Mouse (Mus musculus): ENCODE results near the gene Rin3. TPM values are rescaled to one million over a fixed set of nuclear protein-coding genes. Genes with fewer than 3 reads are reported as not detected.

Rin3 gene
- polyA plus RNA-seq, 1 experiment from 2014 or later: 1.9 TPM

DNA sequence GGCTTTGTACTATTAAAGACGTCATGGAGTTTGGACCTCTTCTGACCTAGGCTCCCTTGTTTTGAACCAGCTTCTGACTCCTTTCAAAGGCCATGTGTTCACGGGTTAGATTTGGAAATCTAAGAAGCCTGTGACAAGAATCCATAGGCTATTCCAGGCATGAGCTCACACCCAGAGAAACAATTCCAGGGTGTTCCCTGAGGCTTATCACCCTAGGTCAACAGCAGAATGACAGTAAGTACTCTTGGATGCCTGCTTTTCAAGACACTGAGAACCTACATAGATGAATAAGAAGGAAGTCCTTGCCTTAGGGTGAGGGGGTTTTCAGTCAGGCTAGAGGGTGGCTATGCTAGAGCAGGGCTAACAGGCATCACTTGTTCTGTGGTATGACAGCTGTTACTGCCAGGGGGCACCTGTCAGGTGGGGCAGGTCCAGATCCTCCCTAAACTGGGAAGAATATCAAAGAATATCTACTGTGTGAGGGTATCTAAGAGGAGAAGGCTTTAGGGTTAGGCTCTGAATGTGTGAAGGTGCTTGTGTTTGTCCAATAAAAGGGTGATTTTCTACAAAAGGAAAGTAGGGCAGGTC is 44.0 kb downstream of the Rin3 start:
- H3K4me2 ChIP-seq (ENCODE audit: low read length): no peak overlapping the region
- WGBS: 87% methylated on average over 2 of the region's 2 CpGs
- no peak for DNase-seq (ENCODE audit: low spot score)

DNA sequence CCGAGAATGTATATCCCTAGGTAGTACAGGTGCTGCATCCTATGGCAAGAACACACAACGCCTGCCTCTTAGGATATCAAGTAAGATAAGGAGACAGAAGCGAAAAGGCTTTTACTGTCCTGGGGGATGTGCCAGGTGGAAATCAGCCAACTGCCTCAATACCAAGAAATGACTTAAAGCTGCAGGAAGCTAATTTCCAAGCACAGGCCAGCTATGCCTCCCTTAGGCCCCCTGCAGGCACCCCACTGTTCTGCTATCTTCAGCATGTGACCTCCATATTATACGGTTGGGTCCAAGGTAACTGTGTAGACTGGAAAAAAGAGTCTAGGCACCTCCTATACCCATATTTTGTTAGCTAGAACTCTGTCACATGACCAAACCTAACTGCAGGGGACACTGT is 44.7 kb downstream of the Rin3 start:
- H3K9ac ChIP-seq (ENCODE audit: low read length): no peak overlapping the region
- ATAC-seq: no peak
- H3K4me1 ChIP-seq (ENCODE audit: control insufficient read depth, insufficient read depth, low read length): peaks cover 3% of the 10 kb centered on the region; the same call in 1 of the 2 replicates
- H3K4me3 ChIP-seq (ENCODE audit: low read depth, low read length): no peak overlapping the region
- no peak overlapping the region for H3K4me2 ChIP-seq (ENCODE audit: low read length)
- no peaks in the 10 kb centered on the region for H3K27me3 ChIP-seq (replicated peaks; ENCODE audit: control insufficient read depth, insufficient read depth, low read length)
- no peaks in the 10 kb centered on the region for H3K9me3 ChIP-seq (replicated peaks; ENCODE audit: control insufficient read depth, low read length)
- H3K36me3 ChIP-seq (ENCODE audit: control insufficient read depth, insufficient read depth, low read length): no peaks in the 10 kb centered on the region
- DNase-seq (ENCODE audit: low spot score): peak; percentile 60
- no peak overlapping the region for H3K27ac ChIP-seq (ENCODE audit: low read depth, low read length)
- WGBS: 74% methylated on average over 4 of the region's 4 CpGs

More for the DNA sequence above, 44.0 kb downstream of the Rin3 start:
- no peaks in the 10 kb centered on the region for H3K36me3 ChIP-seq (ENCODE audit: control insufficient read depth, insufficient read depth, low read length)
- H3K4me3 ChIP-seq (ENCODE audit: low read depth, low read length): no peak overlapping the region
- no peaks in the 10 kb centered on the region for H3K9me3 ChIP-seq (replicated peaks; ENCODE audit: control insufficient read depth, low read length)
- H3K4me1 ChIP-seq (ENCODE audit: control insufficient read depth, insufficient read depth, low read length): peaks cover 3% of the 10 kb centered on the region; the same call in 1 of the 2 replicates
- H3K27me3 ChIP-seq (replicated peaks; ENCODE audit: control insufficient read depth, insufficient read depth, low read length): no peaks in the 10 kb centered on the region
- no peak overlapping the region for H3K27ac ChIP-seq (ENCODE audit: low read depth, low read length)
- no peak for ATAC-seq
- no peak overlapping the region for H3K9ac ChIP-seq (ENCODE audit: low read length)

DNA sequence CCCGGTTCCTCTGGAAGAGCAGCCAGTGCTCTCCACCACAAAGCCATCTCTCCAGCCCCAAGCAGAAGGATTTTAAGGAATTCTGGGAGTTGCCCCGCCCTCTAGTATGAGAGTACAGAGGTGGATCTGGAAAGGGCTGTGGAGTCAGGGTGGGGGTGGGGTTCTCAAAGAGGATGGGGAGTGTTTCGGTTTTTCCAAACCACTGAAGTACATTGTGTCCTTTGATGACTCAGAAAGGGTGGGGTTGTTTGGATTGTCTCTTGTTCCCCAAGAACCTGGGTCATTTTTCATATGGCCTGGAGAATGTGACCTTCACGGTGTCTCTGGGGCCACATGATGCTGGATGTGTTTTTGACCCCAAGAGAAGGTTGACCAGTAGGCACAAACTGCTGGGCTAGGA is 45.2 kb downstream of the Rin3 start:
- Histone ChIP-seq H3K4me1 (ENCODE audit: control insufficient read depth, insufficient read depth, low read length) (peaks cover 3% of the 10 kb centered on the region; the same call in 1 of the 2 replicates), H3K9ac (ENCODE audit: low read length) (no peak overlapping the region), H3K27ac (ENCODE audit: low read depth, low read length) (no peak overlapping the region), H3K4me2 (ENCODE audit: low read length) (no peak overlapping the region), H3K9me3 (replicated peaks; ENCODE audit: control insufficient read depth, low read length) (no peaks in the 10 kb centered on the region), H3K27me3 (replicated peaks; ENCODE audit: control insufficient read depth, insufficient read depth, low read length) (no peaks in the 10 kb centered on the region), H3K36me3 (ENCODE audit: control insufficient read depth, insufficient read depth, low read length) (no peaks in the 10 kb centered on the region), H3K4me3 (ENCODE audit: low read depth, low read length) (no peak overlapping the region)
- ATAC-seq: no peak
- DNase-seq (ENCODE audit: low spot score): no peak
- WGBS: 84% methylated on average over 4 of the region's 4 CpGs

DNA sequence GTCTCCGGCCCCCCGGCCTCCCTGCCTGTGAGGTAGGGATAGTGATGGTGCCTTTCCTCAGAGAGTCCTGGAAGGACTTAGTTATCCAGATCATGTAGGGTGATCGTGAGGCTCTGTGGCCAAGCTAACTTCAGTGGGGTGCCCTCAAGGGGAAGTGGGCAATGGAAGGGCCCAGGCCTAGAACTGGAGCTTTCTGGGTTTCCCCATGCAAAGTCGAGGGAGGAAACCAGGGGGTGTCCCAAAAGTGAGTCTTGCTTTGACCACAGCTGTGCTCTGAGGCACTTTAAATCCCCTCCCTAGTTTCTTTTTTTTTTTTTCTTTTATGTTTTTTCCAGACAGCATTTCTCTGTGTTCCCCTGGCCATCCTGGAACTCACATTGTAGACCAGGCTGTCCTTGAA is 47.3 kb downstream of the Rin3 start:
- 84% methylated on average over 4 of the region's 4 CpGs for whole genome bisulfite sequencing
- Histone ChIP-seq H3K27ac (ENCODE audit: low read depth, low read length) (no peak overlapping the region), H3K36me3 (ENCODE audit: control insufficient read depth, insufficient read depth, low read length) (no peaks in the 10 kb centered on the region), H3K9ac (ENCODE audit: low read length) (no peak overlapping the region), H3K4me1 (ENCODE audit: control insufficient read depth, insufficient read depth, low read length) (peaks cover 3% of the 10 kb centered on the region; the same call in 1 of the 2 replicates), H3K4me2 (ENCODE audit: low read length) (no peak overlapping the region), H3K4me3 (ENCODE audit: low read depth, low read length) (no peak overlapping the region), H3K27me3 (replicated peaks; ENCODE audit: control insufficient read depth, insufficient read depth, low read length) (no peaks in the 10 kb centered on the region), H3K9me3 (replicated peaks; ENCODE audit: control insufficient read depth, low read length) (no peaks in the 10 kb centered on the region)
- ATAC-seq: no peak
- no peak for DNase-seq (ENCODE audit: low spot score)

DNA sequence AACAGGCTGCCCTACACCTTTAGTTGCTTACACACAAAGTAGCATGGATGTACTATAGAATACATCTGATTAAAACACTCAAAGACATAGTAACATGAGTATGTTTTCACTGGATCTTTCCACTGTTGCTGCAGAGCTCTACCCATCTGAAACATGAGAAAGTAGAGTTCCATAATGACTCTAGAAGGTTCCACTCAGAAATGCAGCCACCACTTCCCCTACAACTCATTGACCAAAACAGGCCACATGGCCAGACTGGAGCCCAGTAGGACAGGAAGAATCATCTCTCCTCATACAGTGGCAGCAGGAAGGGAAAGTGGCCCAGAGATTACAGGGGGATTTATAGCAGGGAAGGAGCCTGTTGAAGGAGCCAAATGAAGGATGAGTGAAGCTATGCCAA is 47.9 kb downstream of the Rin3 start:
- Histone ChIP-seq H3K4me2 (ENCODE audit: low read length) (no peak overlapping the region), H3K27ac (ENCODE audit: low read depth, low read length) (no peak overlapping the region), H3K36me3 (ENCODE audit: control insufficient read depth, insufficient read depth, low read length) (no peaks in the 10 kb centered on the region), H3K4me3 (ENCODE audit: low read depth, low read length) (no peak overlapping the region), H3K4me1 (ENCODE audit: control insufficient read depth, insufficient read depth, low read length) (peaks cover 3% of the 10 kb centered on the region; the same call in 1 of the 2 replicates), H3K27me3 (replicated peaks; ENCODE audit: control insufficient read depth, insufficient read depth, low read length) (no peaks in the 10 kb centered on the region), H3K9me3 (replicated peaks; ENCODE audit: control insufficient read depth, low read length) (no peaks in the 10 kb centered on the region), H3K9ac (ENCODE audit: low read length) (no peak overlapping the region)
- DNase-seq (ENCODE audit: low spot score): no peak
- no peak for ATAC-seq

DNA sequence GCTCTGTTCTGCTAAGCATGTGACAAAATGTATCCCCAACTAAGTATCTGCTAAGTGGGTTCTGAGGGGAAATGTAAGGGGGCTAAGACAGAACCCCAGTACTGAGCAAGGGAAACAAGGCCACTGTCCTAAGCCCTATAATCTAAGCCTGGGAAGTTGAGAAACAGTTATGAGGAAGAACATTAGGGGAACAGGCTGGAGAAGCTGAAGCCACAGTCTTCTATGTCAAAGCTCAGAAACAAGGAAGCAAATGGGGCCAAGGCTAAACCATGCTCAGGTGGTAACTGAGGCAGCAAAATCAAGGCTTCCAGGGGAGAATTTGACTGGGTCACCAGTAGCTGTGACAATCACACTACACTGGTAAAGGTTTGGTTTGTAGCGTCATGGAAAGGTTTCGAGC is 50.3 kb downstream of the Rin3 start:
- WGBS: 98% methylated on average over 2 of the region's 2 CpGs
- ATAC-seq: no peak
- Histone ChIP-seq H3K27me3 (replicated peaks; ENCODE audit: control insufficient read depth, insufficient read depth, low read length) (no peaks in the 10 kb centered on the region), H3K4me2 (ENCODE audit: low read length) (no peak overlapping the region), H3K36me3 (ENCODE audit: control insufficient read depth, insufficient read depth, low read length) (no peaks in the 10 kb centered on the region), H3K9ac (ENCODE audit: low read length) (no peak overlapping the region), H3K9me3 (replicated peaks; ENCODE audit: control insufficient read depth, low read length) (no peaks in the 10 kb centered on the region), H3K4me1 (ENCODE audit: control insufficient read depth, insufficient read depth, low read length) (no peaks in the 10 kb centered on the region), H3K4me3 (ENCODE audit: low read depth, low read length) (no peak overlapping the region), H3K27ac (ENCODE audit: low read depth, low read length) (no peak overlapping the region)
- DNase-seq (ENCODE audit: low spot score): no peak

DNA sequence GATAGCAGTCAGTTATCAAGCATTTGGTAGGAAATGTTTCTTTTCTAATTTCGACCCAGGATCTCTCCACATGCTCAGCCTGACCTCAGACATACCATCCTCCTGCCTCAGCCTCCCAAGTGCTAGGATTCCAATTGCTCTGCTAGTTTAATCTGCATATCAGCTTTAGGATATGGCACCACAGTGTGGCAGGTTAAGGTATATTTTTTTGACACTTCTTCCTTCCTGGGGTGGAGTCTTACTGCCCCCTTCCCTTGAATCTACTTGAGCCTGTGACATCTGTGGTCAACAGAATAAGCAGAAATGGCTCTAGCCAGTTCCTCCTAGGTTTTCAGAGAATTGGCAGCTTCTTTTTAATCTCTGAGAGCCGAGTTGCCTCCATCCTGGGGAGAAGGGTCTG is 56.2 kb downstream of the Rin3 start:
- no peak for DNase-seq (ENCODE audit: low spot score)

DNA sequence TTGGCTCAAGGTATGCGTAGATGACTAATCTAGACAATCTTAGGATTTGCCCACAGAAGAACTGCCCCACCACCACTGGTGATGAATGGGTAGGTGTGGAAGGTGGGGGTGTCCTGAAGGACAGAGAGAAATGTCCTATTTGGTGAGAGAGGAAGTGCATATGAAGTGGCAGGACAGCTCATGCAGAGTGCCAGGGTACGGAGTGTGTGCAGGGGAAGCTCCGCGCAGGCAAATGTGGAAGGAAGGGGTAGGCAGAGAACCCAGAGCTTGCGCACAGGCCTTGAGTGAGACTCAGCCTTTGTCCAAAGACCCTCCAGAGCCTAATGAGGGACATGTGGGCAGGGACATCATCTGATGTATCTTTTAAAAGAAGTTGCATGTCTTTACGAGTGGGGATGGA is 57.6 kb downstream of the Rin3 start:
- Histone ChIP-seq H3K27me3 (replicated peaks; ENCODE audit: control insufficient read depth, insufficient read depth, low read length) (no peaks in the 10 kb centered on the region), H3K36me3 (ENCODE audit: control insufficient read depth, insufficient read depth, low read length) (no peaks in the 10 kb centered on the region), H3K27ac (ENCODE audit: low read depth, low read length) (no peak overlapping the region), H3K9ac (ENCODE audit: low read length) (no peak overlapping the region), H3K4me2 (ENCODE audit: low read length) (no peak overlapping the region), H3K4me1 (ENCODE audit: control insufficient read depth, insufficient read depth, low read length) (no peaks in the 10 kb centered on the region), H3K9me3 (replicated peaks; ENCODE audit: control insufficient read depth, low read length) (no peaks in the 10 kb centered on the region), H3K4me3 (ENCODE audit: low read depth, low read length) (no peak overlapping the region)
- 94% methylated on average over 6 of the region's 6 CpGs for WGBS
- no peak for ATAC-seq
- DNase-seq (ENCODE audit: low spot score): no peak

More for the DNA sequence above, 56.2 kb downstream of the Rin3 start:
- 69% methylated on average over 2 of the region's 2 CpGs for whole genome bisulfite sequencing
- Histone ChIP-seq H3K4me3 (ENCODE audit: low read depth, low read length) (no peak overlapping the region), H3K4me2 (ENCODE audit: low read length) (no peak overlapping the region), H3K27me3 (replicated peaks; ENCODE audit: control insufficient read depth, insufficient read depth, low read length) (no peaks in the 10 kb centered on the region), H3K9ac (ENCODE audit: low read length) (no peak overlapping the region), H3K9me3 (replicated peaks; ENCODE audit: control insufficient read depth, low read length) (no peaks in the 10 kb centered on the region), H3K36me3 (ENCODE audit: control insufficient read depth, insufficient read depth, low read length) (no peaks in the 10 kb centered on the region), H3K27ac (ENCODE audit: low read depth, low read length) (no peak overlapping the region), H3K4me1 (ENCODE audit: control insufficient read depth, insufficient read depth, low read length) (no peaks in the 10 kb centered on the region)
- no peak for ATAC-seq

DNA sequence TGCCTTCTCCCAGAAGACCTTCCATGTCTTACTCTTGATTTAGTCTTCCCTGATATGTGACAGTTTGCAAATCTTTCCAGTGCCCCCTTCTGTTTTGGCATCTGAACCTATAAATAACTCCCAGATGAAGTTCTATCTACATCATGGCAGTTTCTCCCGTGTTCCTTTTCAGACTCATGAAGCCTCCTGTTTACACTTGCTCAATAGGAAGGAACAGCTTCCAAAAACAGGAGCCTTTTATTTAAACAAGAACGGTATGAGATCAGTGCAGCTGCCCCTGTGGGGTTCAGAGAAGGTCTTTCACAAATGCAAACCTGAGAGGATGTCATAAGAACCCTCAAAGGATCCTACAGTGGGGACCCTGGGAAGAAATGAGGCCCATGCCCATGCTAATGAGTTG is 59.3 kb downstream of the Rin3 start:
- no peak overlapping the region for H3K4me2 ChIP-seq (ENCODE audit: low read length)
- ATAC-seq: no peak
- no peak overlapping the region for H3K4me3 ChIP-seq (ENCODE audit: low read depth, low read length)
- no peaks in the 10 kb centered on the region for H3K36me3 ChIP-seq (ENCODE audit: control insufficient read depth, insufficient read depth, low read length)
- H3K27me3 ChIP-seq (replicated peaks; ENCODE audit: control insufficient read depth, insufficient read depth, low read length): no peaks in the 10 kb centered on the region
- DNase-seq (ENCODE audit: low spot score): no peak
- no peaks in the 10 kb centered on the region for H3K4me1 ChIP-seq (ENCODE audit: control insufficient read depth, insufficient read depth, low read length)
- 51% methylated on average over 2 of the region's 2 CpGs for WGBS
- H3K9ac ChIP-seq (ENCODE audit: low read length): no peak overlapping the region
- no peak overlapping the region for H3K27ac ChIP-seq (ENCODE audit: low read depth, low read length)
- no peaks in the 10 kb centered on the region for H3K9me3 ChIP-seq (replicated peaks; ENCODE audit: control insufficient read depth, low read length)
